Mouse (Mus musculus) layer of hippocampus, adult 2 months (tissue): Measurements from ENCODE around the gene Vps13d. TPM values are rescaled to one million over a fixed set of nuclear protein-coding genes. Genes with fewer than 3 reads are reported as not detected.

ENCODE experiments used
- DNase-seq, 2 experiments: peaks; one replicate each; pipeline ENCODE4 v3.0.0; 2022; ENCODE audit warnings: low spot score in 2 of 2
- H3K27ac ChIP-seq: fragments of 200-600 bp; 2 replicates; pipeline ENCODE4 v1.8.1; 2022
- H3K4me3 ChIP-seq: fragments of 200-600 bp; 2 replicates; pipeline ENCODE4 v1.8.1; 2022; ENCODE audit warnings: mild to moderate bottlenecking
- CTCF ChIP-seq: fragments of 200-600 bp; conservative IDR thresholded peaks from 2 replicates; pipeline ENCODE4 v1.8.1; 2022; ENCODE audit warnings: antibody characterized with exemption, mild to moderate bottlenecking, moderate library complexity
- total RNA-seq, 2 experiments: library from RNA; stranded (reverse); gene quantifications; 2 replicates each; pipeline ENCODE4 v1.2.3; 2021

Vps13d gene
- total RNA-seq, 2 experiments from 2014 or later, result 69.1 to 75.6 TPM

DNA sequence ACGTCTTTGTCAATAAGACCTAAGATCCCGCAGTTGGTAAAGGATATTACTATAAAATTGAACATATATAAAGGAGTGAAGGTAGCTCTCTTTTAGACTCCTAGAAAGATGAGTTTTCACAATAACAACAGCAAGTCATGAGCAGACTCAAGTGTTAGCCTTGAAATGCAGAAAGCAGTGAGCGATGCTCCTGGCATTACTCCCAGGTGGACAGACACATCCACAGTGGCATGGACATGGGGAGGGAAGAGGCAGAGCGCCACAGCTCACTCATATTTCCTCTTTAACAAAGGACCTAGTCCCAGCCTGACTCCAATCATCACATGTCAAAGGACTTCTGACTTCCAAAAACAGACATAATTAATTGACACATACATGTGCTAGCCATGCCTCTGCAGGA, 30.7 kb downstream of the Vps13d start:
- Histone ChIP-seq H3K4me3 (no peak overlapping the region), H3K27ac (no peak overlapping the region)
- DNase-seq, result no peak
- no peak for TF ChIP-seq CTCF

DNA sequence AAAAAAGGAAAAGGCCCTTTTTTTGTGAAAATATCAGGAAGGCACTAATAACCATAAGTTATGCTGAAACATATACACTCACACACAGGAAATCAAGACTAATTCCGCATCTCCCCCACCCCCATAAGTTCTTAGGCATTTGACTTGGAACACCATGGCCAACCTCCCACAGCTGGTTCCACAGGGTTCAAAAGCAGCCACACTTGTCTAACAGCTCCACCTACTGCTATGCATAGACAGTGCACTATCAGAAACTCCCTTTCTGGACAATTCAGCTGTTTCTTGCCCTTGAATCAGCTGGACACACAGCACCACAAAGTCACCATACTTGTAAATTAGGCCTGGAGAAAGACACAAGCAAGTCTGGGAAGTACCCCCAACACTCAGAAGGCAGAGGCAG, 33.6 kb downstream of the Vps13d start:
- peak; percentile 66 for TF ChIP-seq CTCF
- DNase-seq, result no peak
- H3K4me3 ChIP-seq, result no peak overlapping the region
- no peak overlapping the region for H3K27ac ChIP-seq

DNA sequence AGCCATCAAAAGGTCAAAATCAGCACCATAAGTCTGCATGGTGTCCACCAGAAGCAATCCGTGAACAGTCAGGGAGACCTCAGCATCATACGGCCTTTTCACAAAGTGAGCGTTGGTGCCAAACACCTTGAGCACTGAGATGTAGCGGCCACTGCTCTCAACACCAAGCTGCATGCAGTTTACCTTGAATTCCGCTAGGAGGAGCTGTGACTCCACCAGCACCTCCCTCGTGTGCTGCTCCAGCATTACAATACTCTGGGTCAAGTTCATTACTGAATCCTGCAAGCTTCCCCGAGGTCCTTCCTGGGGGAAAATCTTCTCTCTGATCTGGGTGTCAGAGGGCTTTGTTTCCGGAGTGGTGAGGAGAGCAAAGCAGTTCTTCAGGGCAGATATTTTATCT, 38.8 kb downstream of the Vps13d start:
- peak; percentile 100 for TF ChIP-seq CTCF

DNA sequence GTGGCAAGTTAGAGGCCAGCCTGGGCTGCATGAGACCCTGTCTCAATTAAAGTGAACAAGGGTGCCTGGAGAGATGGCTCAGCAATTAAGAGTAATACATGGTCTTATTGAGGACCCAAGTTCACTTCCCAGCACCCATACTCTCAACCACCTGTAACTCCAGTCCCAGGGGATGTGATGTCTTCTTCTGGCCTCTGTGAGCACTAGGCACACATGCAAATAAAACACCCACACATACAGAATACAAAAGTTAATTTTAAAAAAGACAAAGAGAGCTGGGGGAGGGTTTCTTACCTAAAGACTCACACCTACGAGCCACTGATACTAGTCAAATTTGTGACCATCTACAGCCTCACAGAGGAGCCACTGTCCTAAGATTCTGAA, 43.7 kb downstream of the Vps13d start:
- Histone ChIP-seq H3K27ac (no peak overlapping the region), H3K4me3 (no peak overlapping the region)
- TF ChIP-seq CTCF, result no peak
- DNase-seq, result no peak

More for the DNA sequence above, 38.8 kb downstream of the Vps13d start:
- peak; percentile 35 to 64 for DNase-seq
- H3K27ac ChIP-seq, result no peak overlapping the region
- H3K4me3 ChIP-seq, result no peak overlapping the region

DNA sequence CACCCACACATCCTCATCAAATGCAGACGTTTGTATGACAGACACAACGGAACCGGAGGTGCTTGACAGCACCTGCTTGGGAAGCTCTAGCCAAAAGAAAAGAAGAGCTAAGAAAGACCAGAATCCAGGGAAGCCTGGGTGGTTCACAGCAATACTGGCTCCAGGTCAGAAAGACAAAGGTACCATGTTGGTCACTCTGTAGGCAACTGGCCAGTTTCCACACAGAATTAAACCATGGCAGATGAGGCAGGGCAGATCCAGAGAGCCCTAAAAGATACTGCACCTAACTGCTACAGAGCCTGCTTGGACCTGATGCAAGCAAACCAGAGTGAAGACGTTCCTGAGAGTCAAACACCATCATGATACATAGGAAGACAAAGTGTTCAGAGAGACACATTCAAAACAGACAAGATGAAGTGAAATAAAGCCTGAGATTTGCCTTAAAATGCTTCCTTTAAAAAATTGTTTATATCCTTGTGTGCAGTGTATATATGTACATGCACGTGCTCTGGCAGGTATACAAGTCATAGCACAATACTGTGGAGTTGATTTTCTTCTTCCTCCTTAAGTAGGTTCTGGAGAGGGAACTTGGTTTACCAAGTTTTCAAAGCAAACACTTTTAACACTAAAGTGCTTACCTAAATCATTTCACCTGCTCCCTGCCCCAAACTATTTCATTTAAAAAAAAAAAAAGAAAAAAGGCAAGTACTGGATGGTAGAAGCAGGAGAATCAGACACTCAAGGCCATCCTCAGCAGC, 44.3 kb downstream of the Vps13d start:
- H3K4me3 ChIP-seq, result no peak overlapping the region
- TF ChIP-seq CTCF, result no peak
- no peak overlapping the region for H3K27ac ChIP-seq
- no peak for DNase-seq

DNA sequence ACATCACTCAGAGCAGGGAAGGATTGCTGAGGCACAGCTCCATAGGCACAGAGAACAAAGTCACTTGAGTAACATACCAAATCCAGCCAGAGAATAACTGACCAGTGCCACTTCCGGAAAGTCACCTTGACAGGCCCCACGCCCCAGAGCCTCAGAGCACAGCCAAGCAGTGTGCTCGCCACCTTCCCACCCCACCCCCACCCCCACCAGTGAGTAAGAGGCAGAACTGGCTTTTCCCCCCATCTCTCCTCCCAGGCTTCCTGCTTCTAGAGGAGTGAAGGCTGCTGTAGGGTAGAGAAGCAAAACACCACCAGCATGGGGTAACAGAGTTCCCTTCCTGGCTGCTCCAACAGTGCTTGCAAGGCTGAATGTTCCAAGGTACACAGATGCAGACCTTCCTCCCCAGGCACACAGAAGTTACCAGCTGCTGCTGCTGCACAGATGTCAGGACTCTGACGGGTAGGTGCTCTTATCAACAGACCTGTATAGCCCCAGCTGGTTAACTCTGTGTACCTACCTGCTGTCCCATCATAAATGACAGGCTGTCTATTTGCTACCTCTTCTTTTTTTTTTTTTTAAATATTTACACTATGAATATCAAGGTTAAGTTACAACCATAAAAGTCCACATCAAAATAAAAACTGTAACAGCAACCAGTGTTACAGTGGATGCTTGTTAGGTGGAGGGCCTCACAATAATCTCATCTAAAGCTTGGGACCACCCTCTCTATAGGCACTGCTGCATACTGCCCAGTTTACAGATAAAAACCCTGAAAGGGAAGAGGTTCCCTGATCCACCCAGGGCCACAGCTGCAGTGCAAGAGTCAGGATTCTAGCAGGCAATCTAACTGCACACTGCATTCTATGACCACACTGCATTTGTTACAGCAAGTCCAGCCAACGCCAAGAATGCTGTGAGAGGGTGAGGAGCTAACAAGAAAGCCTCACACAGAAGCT, 47.5 kb downstream of the Vps13d start:
- DNase-seq, result no peak
- Histone ChIP-seq H3K4me3 (no peak overlapping the region), H3K27ac (no peak overlapping the region)
- TF ChIP-seq CTCF, result no peak

DNA sequence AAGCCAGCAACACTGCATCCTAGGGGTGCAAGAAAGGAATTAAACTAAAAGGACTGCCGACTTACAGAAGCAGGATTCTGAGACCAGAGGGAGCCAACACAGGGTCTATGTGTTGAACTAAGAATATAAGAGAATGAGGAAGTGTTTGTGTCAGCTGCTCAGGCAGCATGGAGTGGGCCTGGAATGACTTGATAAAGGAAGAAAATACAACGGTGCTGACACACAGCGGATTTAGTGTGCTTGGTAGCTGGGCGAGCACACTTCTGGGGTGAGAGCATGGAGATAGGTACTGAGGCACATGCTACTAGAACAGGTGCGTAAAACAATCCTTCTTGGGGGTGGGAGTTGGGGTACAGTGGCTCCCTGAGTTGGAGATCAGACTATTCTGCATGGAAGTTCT, 51.3 kb downstream of the Vps13d start:
- Histone ChIP-seq H3K27ac (no peak overlapping the region), H3K4me3 (no peak overlapping the region)
- TF ChIP-seq CTCF, result no peak
- no peak for DNase-seq

DNA sequence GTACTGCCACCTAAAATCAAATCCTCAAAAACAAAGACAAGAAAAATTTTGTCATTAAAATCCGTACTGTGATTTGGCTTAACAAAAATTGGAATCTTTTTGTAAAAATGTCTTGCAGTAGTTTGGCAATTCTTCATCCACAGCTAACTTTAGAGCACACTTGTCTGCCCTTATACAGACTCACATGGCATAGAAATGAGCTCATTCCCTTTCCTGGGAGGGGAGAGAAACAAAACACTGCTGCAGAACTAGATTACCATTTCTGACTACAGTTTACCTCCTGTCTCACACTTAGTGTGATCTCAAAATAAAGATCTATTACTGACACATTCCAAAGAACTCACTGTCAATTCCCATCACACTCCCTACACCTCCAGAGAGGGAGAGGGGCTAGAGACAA, 58.1 kb downstream of the Vps13d start:
- no peak for TF ChIP-seq CTCF
- no peak for DNase-seq
- Histone ChIP-seq H3K4me3 (no peak overlapping the region), H3K27ac (no peak overlapping the region)

DNA sequence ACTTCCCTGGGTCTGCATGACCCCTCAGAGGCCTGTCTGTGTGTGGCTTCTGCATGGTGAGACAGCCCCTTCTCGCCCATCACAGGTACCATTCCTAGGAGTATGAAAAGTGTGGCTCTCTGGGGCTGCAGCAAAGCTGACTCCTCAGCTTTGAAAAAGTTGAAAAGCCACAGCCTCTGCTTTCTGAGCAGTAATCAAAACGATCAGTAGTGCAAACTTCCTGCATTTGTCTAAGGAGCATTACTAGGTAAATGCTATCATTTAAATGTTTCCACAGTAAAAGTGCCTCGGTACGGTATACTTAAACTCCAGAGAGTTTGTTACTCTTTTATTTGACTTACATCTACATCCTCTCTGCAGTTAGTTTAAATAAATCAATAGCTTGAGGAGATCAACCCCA, 59.3 kb downstream of the Vps13d start:
- no peak overlapping the region for H3K27ac ChIP-seq
- no peak for TF ChIP-seq CTCF
- no peak overlapping the region for H3K4me3 ChIP-seq
- DNase-seq, result no peak

DNA sequence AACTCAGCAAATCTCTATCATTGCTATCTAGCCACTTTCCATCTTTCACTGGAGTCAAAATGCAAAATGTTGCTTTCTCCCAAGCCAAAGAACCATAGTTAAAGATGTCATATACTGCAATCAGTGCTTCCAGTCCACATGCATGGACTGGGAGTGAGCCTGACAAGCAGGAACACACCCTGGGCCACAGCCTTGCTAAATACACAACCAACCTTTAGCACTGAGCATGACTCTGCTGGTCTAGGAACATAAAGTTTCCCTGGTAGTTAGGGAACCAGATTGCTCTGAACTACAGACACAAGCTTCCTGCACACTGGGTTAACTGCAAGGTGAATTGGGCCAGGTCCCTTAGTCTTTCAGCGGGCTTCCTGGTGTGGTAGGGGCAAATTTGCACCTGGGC, 64.0 kb downstream of the Vps13d start:
- Histone ChIP-seq H3K27ac (no peak overlapping the region; the same call in 1 of the 2 replicates), H3K4me3 (no peak overlapping the region)
- no peak for DNase-seq
- no peak for TF ChIP-seq CTCF

DNA sequence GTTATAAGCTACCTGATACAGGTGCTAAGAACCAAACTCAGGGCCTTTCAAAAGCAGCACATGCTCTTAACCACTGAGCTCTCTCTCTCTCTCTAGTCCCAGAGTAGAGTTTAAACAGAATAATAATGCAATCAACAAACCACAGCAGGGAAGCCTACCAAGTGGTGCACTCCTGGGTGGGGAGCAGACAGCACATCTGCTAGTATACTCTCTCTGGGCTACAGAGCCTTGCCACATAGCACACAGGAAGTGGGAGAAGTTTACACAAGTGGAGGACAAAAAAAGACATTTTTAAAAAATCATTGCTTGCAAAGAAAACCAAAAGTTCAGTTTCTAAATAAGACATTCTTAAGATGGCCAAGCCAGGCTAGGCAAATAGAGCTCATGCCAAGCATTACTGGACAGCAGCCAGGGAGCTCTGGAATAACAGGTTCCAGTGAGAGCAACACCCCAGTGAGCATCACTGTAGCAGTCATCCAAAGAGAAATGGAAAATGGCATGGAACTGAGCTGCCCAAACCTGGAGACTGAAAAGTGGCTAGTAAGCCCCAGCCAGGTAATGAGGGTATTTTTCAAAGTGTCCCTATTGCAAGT, 64.8 kb downstream of the Vps13d start:
- no peak overlapping the region for H3K4me3 ChIP-seq
- DNase-seq, result peak; percentile 23 to 50
- TF ChIP-seq CTCF, result no peak
- peak overlapping the region; percentile 11; the same call in 1 of the 2 replicates for H3K27ac ChIP-seq

DNA sequence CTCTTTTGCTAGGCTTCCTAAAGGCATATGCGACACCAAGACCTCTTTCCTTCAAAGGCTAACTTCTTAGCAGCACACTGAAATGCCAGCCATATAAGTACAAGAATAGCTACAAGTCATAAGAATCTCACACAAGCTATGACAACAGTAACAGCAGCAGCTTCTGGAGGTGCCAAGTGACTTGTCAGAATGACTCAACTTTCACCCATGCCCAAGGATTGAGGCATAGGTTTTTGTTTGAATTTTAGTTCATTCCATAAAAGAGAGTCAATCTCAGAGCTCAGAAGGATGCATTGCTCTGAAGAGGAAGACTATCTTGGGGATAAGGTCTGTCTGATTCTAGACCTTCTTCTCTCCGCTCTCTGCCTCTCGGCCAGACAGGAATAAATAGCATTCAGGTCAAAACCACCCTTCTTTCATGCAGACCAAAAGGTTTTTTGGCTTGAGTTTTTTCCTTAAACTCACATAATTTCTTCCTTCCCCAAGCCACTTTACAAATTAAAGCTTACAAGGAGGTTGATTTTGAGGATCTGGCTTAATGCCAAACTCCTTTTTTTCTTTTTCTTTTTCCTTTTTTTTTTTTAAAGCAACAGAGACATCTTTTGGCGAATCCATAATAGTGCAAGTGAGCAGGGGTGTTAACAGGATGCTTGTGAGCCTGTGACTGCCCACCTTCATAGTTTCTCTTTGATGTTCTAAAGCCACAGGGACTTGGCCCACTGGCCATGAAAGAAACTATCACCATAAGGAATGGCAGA, 69.2 kb downstream of the Vps13d start:
- Histone ChIP-seq H3K4me3 (no peak overlapping the region), H3K27ac (peak overlapping the region; percentile 24; the same call in 1 of the 2 replicates)
- DNase-seq, result no peak
- TF ChIP-seq CTCF, result peak; percentile 67
